Mouse (Mus musculus) kidney, postnatal 0 days (tissue): Measurements from ENCODE around the gene Hoxa5. TPM values are rescaled to one million over a fixed set of nuclear protein-coding genes. Genes with fewer than 3 reads are reported as not detected.

Experiments used
- ATAC-seq: fragments of 200-750 bp; cut with Nextera tagmentation; replicated peaks from 2 replicates; pipeline ENCODE4 v1.8.0; 2017; ENCODE audit warnings: low read depth, moderate number of reproducible peaks, moderate TSS enrichment, moderate library complexity; ENCODE audit not compliant: low FRiP score
- DNase-seq: peaks from one replicate; pipeline ENCODE4 v3.0.0-alpha.2; 2016; ENCODE audit warnings: low spot score
- H3K27ac ChIP-seq: fragments of 300-500 bp; sonication (generic); 2 replicates; pipeline ENCODE4 v1.5.1; 2014; ENCODE audit warnings: mild to moderate bottlenecking
- H3K27me3 ChIP-seq: fragments of 300-500 bp; sonication (generic); 2 replicates; pipeline ENCODE4 v1.6.1; 2014; ENCODE audit warnings: low read length, mixed read lengths; ENCODE audit not compliant: insufficient read depth
- H3K36me3 ChIP-seq: fragments of 300-500 bp; sonication (generic); 2 replicates; pipeline ENCODE4 v1.6.1; 2014; ENCODE audit warnings: low read length, mixed read lengths; ENCODE audit not compliant: insufficient read depth
- H3K4me1 ChIP-seq: fragments of 300-500 bp; sonication (generic); replicated peaks from 2 replicates; pipeline ENCODE4 v1.6.1; 2014; ENCODE audit warnings: antibody characterized with exemption, low read length, mixed read lengths; ENCODE audit not compliant: insufficient read depth
- H3K4me2 ChIP-seq: fragments of 300-500 bp; sonication (generic); 2 replicates; pipeline ENCODE4 v1.6.1; 2014; ENCODE audit warnings: mild to moderate bottlenecking, low read length, moderate library complexity, mixed read lengths
- H3K4me3 ChIP-seq: fragments of 300-500 bp; sonication (generic); replicated peaks from 2 replicates; pipeline ENCODE4 v1.5.1; 2014; ENCODE audit warnings: low read depth, low read length
- H3K9ac ChIP-seq: fragments of 300-500 bp; sonication (generic); 2 replicates; pipeline ENCODE4 v1.6.1; 2014; ENCODE audit warnings: low read depth, low read length
- H3K9me3 ChIP-seq: fragments of 300-500 bp; sonication (generic); replicated peaks from 2 replicates; pipeline ENCODE4 v1.6.1; 2016; ENCODE audit warnings: low read length, inconsistent platforms, mixed read lengths
- CTCF ChIP-seq: IDR thresholded peaks from 2 replicates; pipeline ENCODE4 v1.5.1; 2016; ENCODE audit warnings: antibody characterized with exemption, low read depth, mild to moderate bottlenecking, moderate library complexity
- WGBS: fragments of 180-500 bp; shearing (Covaris S2); extraction: QIAGEN DNeasy Blood & Tissue Kit; methylation state at CpG from one replicate; pipeline ENCODE4 v1.1.7; 2014; 5-methylcytosine and 5-hydroxymethylcytosine counted together
- polyA plus RNA-seq: library from polyadenylated mRNA; unstranded; fragments of >200 nt; fragmentation: Nextera tagmentation; extraction: Ambion mirVana; gene quantifications from 2 replicates; pipeline ENCODE4 v1.2.1, GENCODE M21; 2015

Hoxa5 gene
- polyA plus RNA-seq, 1 experiment from 2014 or later: 10.4 TPM

DNA sequence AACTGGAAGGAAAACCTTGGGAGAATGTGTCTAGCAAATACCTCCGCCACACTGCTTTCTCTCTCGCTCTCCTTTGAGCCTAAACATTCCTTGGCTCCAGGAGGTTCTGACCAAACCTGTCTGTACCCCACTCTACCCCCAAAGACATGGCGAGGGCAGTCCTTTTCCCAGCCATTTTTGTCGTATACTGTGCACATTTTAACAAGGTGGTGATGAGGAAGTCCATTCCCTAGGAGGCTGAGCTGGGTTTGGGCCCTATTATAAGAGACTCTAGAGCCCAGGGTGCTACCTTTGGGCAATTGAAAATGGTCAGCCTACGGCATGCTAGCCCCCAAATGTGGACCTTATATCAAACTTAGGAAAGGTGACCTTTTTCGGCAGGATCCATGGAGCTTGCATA, 31.5 kb upstream of the Hoxa5 start:
- TF ChIP-seq CTCF: no peak
- H3K27ac ChIP-seq: peak overlapping the region; percentile 97
- no peaks in the 10 kb centered on the region for H3K27me3 ChIP-seq
- H3K36me3 ChIP-seq: no peaks in the 10 kb centered on the region
- no peaks in the 10 kb centered on the region for H3K9me3 ChIP-seq
- DNase-seq (no peak), ATAC-seq (no peak)
- H3K4me2 ChIP-seq: peak overlapping the region; percentile 92
- H3K4me3 ChIP-seq: peak overlapping the region; percentile 85
- 30% methylated on average over 6 of the region's 6 CpGs for WGBS
- H3K9ac ChIP-seq: peak overlapping the region; percentile 98; the same call in 1 of the 2 replicates
- peaks cover 5% of the 10 kb centered on the region for H3K4me1 ChIP-seq

- Histone ChIP-seq H3K9me3 (no peaks in the 10 kb centered on the region), H3K9ac (peak overlapping the region; percentile 98), H3K27me3 (no peaks in the 10 kb centered on the region), H3K27ac (peak overlapping the region; percentile 97), H3K4me2 (peak overlapping the region; percentile 92), H3K4me1 (peaks cover 4% of the 10 kb centered on the region; the same call in 1 of the 2 replicates), H3K36me3 (no peaks in the 10 kb centered on the region), H3K4me3 (peak overlapping the region; percentile 85)
- ATAC-seq: no peak
- TF ChIP-seq CTCF: no peak
- DNase-seq: no peak
- WGBS: 23% methylated on average over 9 of the region's 9 CpGs
These were observed 30.9 kb upstream of the Hoxa5 start for GRCm38 (mm10) chr6:52235267-52235666.

DNA sequence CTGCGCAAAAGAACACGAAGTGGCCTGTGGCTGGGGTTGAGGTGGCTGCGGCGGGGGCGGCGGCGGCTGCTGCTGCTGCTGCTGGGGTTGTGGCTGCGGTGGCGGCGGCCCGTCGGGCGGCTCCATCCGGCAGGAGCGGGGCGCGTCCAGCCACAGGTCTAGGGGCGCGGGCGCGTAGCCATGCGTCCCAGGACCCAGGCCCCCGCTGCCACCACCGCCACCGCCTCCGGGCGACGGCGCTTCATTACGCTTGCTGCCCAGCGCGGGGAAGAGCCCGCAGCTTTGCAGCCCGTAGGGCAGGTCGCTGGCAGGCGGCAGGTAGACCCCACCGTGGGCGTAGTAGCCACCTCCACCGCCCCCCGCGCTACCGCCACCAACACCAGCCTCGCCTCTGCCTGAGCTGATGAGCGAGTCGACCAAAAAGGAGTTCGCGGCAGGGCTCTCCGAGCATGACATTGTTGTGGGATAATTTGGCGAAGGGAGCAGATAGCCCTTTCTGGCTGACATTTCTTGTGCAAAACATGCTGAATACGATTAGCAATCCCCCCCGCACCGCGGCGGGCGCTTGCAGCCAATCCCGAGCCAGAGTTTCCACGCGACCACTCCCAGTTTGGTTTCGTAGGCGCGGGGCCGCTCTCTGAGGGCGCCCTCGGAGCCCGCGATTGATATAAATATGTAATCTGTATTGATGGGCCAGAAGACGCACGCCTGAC, 30.2 kb upstream of the Hoxa5 start:
- peak overlapping the region; percentile 97 for H3K27ac ChIP-seq

GRCm38 (mm10) chr6:52233546-52234427, 29.4 kb upstream of the Hoxa5 start:
- WGBS: under 1% methylated on average over 68 of the region's 70 CpGs

More for the DNA sequence above, 30.2 kb upstream of the Hoxa5 start:
- Histone ChIP-seq H3K4me1 (peaks cover 4% of the 10 kb centered on the region; the same call in 1 of the 2 replicates), H3K4me2 (peak overlapping the region; percentile 92), H3K9me3 (no peaks in the 10 kb centered on the region), H3K27me3 (no peaks in the 10 kb centered on the region), H3K4me3 (peak overlapping the region; percentile 85), H3K36me3 (no peaks in the 10 kb centered on the region; the same call in 1 of the 2 replicates), H3K9ac (peak overlapping the region; percentile 98)
- TF ChIP-seq CTCF: no peak
- under 1% methylated on average over 63 of the region's 68 CpGs for WGBS
- ATAC-seq (peak; percentile 22), DNase-seq (peak; percentile 93)

DNA sequence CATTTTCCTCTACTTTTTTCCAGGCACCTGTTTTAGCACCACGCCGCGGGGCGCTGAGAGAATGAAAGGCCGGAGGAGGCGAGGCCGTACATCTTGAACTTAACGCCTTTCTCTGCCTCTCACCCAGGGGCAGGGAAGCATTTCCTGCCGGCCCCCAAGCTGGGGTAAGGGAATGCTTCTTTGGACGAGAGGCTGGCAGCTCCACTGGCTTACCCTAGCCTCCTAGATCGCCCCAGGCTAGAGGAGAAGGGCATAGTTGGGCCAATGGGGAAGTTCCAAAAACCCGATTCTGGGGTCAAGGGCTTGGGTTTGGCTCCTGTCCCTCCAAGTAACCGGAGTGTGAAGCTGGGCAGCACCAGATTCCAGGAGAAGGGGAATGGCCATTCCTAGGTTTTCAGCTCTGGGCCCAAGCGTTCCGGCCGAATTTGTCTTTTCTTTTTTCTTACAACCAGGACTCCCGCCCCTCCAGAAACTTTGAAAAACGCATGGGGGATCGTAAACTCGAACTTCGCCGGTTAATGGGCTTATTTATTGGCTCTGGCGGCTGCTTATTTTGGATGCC, 28.7 kb upstream of the Hoxa5 start:
- ATAC-seq (no peak), DNase-seq (no peak)
- WGBS: under 1% methylated on average over 23 of the region's 23 CpGs
- no peak for TF ChIP-seq CTCF
- H3K9ac ChIP-seq: peak overlapping the region; percentile 98
- peak overlapping the region; percentile 97 for H3K27ac ChIP-seq
- H3K27me3 ChIP-seq: no peaks in the 10 kb centered on the region
- peak overlapping the region; percentile 85 for H3K4me3 ChIP-seq
- H3K4me2 ChIP-seq: peak overlapping the region; percentile 92
- H3K9me3 ChIP-seq: no peaks in the 10 kb centered on the region
- H3K4me1 ChIP-seq: peaks cover 4% of the 10 kb centered on the region; the same call in 1 of the 2 replicates
- no peaks in the 10 kb centered on the region; the same call in 1 of the 2 replicates for H3K36me3 ChIP-seq

More at GRCm38 (mm10) chr6:52233546-52234427, 29.4 kb upstream of the Hoxa5 start:
- ATAC-seq (peak; percentile 40), DNase-seq (peak; percentile 87)
- Histone ChIP-seq H3K9me3 (no peaks in the 10 kb centered on the region), H3K4me1 (peaks cover 4% of the 10 kb centered on the region; the same call in 1 of the 2 replicates), H3K36me3 (no peaks in the 10 kb centered on the region; the same call in 1 of the 2 replicates), H3K27me3 (no peaks in the 10 kb centered on the region), H3K4me2 (peak overlapping the region; percentile 92), H3K4me3 (peak overlapping the region; percentile 85), H3K27ac (peak overlapping the region; percentile 97), H3K9ac (peak overlapping the region; percentile 98)
- no peak for TF ChIP-seq CTCF

DNA sequence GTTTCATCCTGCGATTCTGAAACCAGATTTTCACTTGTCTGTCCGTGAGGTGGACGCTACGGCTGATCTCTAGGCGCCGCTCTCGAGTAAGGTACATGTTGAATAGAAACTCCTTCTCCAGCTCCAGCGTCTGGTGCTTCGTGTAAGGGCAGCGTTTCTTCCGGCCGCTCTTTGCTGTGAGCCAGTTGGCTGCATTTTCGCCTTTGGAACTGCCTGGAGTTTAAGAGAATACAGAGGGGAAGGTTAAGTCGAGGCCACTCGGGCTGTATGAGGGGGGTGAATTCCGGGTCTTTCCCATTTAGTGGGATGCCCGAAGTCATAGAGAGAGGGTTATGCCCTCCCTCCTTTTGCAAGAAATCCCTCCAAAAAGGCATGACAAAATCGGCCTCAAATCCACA, 28.2 kb upstream of the Hoxa5 start:
- Histone ChIP-seq H3K4me3 (peak overlapping the region; percentile 85), H3K9me3 (no peaks in the 10 kb centered on the region), H3K4me1 (peaks cover 4% of the 10 kb centered on the region; the same call in 1 of the 2 replicates), H3K4me2 (peak overlapping the region; percentile 92), H3K27ac (peak overlapping the region; percentile 97), H3K36me3 (no peaks in the 10 kb centered on the region; the same call in 1 of the 2 replicates), H3K27me3 (no peaks in the 10 kb centered on the region), H3K9ac (peak overlapping the region; percentile 98)
- ATAC-seq: no peak
- under 1% methylated on average over 18 of the region's 18 CpGs for WGBS
- no peak for TF ChIP-seq CTCF
- no peak for DNase-seq
